Mouse (Mus musculus): ENCODE data around the gene Slc2a10.

DNA sequence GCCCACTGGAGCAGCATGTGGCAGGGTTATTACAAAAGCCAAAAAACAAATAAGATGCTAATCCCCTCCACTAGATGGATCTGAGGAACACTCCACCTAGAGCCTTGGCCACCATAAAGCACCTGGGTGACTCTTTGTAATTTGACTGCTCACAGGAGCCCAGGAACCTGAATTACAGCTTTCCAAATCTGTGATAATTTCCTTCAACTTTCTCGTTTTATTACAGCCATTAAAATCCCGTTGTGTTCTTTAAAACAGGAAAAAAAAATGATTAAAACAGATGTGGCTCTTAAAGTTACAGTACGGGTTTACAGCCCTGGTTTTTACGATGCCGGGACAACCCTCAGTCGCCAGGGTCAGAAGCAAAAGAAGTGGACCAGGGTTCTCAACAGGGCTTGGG lies 63.3 kb downstream of the Slc2a10 start:
- no peak for TF ChIP-seq CTCF (IDR thresholded peaks at IDR 0.05)
- TF ChIP-seq POLR2A (IDR thresholded peaks at IDR 0.05; ENCODE audit: insufficient read depth, low read depth, low read length) = no peak

Measured in heart, adult 2 months (tissue).